ENCODE assay signal across 9 mouse cellular contexts in genomic region chr2:33755633-33756020, GRCm38 (mm10).
A peak's percentile ranks its signal among the peaks of the same experiment; 100 is the strongest.
DNase-seq lines count a peak whose midpoint lies in the region; ATAC-seq and TF ChIP-seq lines count a peak whose summit lies in the region.
"Had no signal": no experiment of that assay in that cellular context is flagged by ENCODE, and none has a peak within 500 bp of the region (broad histone marks: within the 10 kb centered on the region; RNA-seq: fewer than 3 reads in every experiment).

No protein-coding gene starts in this region.

- no peaks in the 10 kb centered on the region for H3K9me3 ChIP-seq in heart, embryonic 12.5 days (replicated peaks)
- no peaks in the 10 kb centered on the region for H3K9me3 ChIP-seq in CH12.LX (replicated peaks; ENCODE audit: low read length)
- H3K9me3 ChIP-seq in limb, embryonic 13.5 days, result no peaks in the 10 kb centered on the region

- DNase-seq in heart, adult 18-20 months, result peak; percentile 22 to 49
- DNase-seq in CH12.LX (ENCODE audit: extremely low read depth), result peak; percentile 41
- DNase-seq in heart, adult 2 months, result peak; percentile 29
- no peak for DNase-seq in ovary, postnatal 36 days (ENCODE audit: low spot score)
- DNase-seq in left cerebral cortex, adult 18-20 months (ENCODE audit: low spot score in 2 of 2), result no peak

- intact Hi-C loops in heart, adult 2 months (cut with DNase I), result no loop called here

- WGBS in heart, embryonic 12.5 days, result 66% methylated on average over 6 of the region's 6 CpGs
- 42% methylated on average over 6 of the region's 6 CpGs for WGBS in heart, adult 2 months
- 47% methylated on average over 6 of the region's 6 CpGs for WGBS in limb, embryonic 13.5 days

- no peak overlapping the region for H3K4me2 ChIP-seq in heart, embryonic 12.5 days
- H3K4me2 ChIP-seq in CH12.LX (ENCODE audit: insufficient read depth, low read depth, poor library complexity, severe bottlenecking), result no peak overlapping the region
- H3K4me2 ChIP-seq in limb, embryonic 13.5 days (replicated peaks), result no peak overlapping the region

- peaks cover 30% of the 10 kb centered on the region for H3K4me1 ChIP-seq in heart, embryonic 12.5 days (replicated peaks)
- peaks cover 2 to 17% of the 10 kb centered on the region in 2 experiments; a peak in 3 of 4 replicates for H3K4me1 ChIP-seq in CH12.LX (ENCODE audit: control insufficient read depth in 1 of 2, insufficient read depth in 2 of 2)
- H3K4me1 ChIP-seq in heart, adult 2 months (ENCODE audit: control insufficient read depth, insufficient read depth, low read length), result peaks cover 14% of the 10 kb centered on the region
- H3K4me1 ChIP-seq in limb, embryonic 13.5 days, result peaks cover 62% of the 10 kb centered on the region

- H3K36me3 ChIP-seq in heart, embryonic 12.5 days, result no peaks in the 10 kb centered on the region
- H3K36me3 ChIP-seq in CH12.LX (replicated peaks in 1 of 2; ENCODE audit: control insufficient read depth in 1 of 2, insufficient read depth in 1 of 2, low read length in 1 of 2), result peaks cover 0 to 5% of the 10 kb centered on the region in 2 experiments
- H3K36me3 ChIP-seq in heart, adult 2 months (ENCODE audit: control insufficient read depth, insufficient read depth, low read length), result no peaks in the 10 kb centered on the region
- peaks cover 8% of the 10 kb centered on the region; the same call in 1 of the 2 replicates for H3K36me3 ChIP-seq in limb, embryonic 13.5 days

- dilution Hi-C loops in CH12.LX (cut with MboI; ENCODE audit: extremely low pct_ligation_motif_present, extremely low pct_unique_long_range_greater_than_20kb, low sequenced_read_pairs), result no loop called here

- no peak for ATAC-seq in heart, embryonic 12.5 days (ENCODE audit: insufficient number of reproducible peaks, low FRiP score)
- no peak for ATAC-seq in limb, embryonic 13.5 days (ENCODE audit: low FRiP score, low read depth)
- ATAC-seq in neutrophil, adult 5-6 weeks (ENCODE audit: extremely low read depth, insufficient number of reproducible peaks, low FRiP score, poor library complexity, severe bottlenecking), result peak; percentile 31; the same call in 1 of the 2 replicates

- no peak overlapping the region for H3K9ac ChIP-seq in heart, embryonic 12.5 days
- H3K9ac ChIP-seq in CH12.LX (ENCODE audit: insufficient read depth, low read depth), result no peak overlapping the region
- H3K9ac ChIP-seq in heart, adult 2 months (ENCODE audit: low read depth, low read length), result no peak overlapping the region
- H3K9ac ChIP-seq in limb, embryonic 13.5 days, result 0 out of 2 replicates have a peak overlapping the region, but pooled peaks have one; percentile 19

- TF ChIP-seq RAD21 in CH12.LX (IDR thresholded peaks at IDR 0.05; ENCODE audit: low read depth, low read length), result no peak; the same call in none of the 2 replicates

- no peak overlapping the region for H3K27ac ChIP-seq in heart, embryonic 12.5 days (ENCODE audit: poor library complexity, severe bottlenecking)
- H3K27ac ChIP-seq in CH12.LX (ENCODE audit: insufficient read depth, low read depth), result no peak overlapping the region
- H3K27ac ChIP-seq in heart, adult 2 months, result no peak overlapping the region
- H3K27ac ChIP-seq in limb, embryonic 13.5 days, result peak overlapping the region; percentile 85; the same call in 1 of the 2 replicates

- TF ChIP-seq POLR2A in CH12.LX (IDR thresholded peaks at IDR 0.05; ENCODE audit: low read depth, low read length), result no peak
- no peak for TF ChIP-seq POLR2A in heart, adult 2 months (IDR thresholded peaks at IDR 0.05; ENCODE audit: insufficient read depth, low read depth, low read length)

- in situ Hi-C loops in CH12.LX (cut with MboI; ENCODE audit: low pct_ligation_motif_present, low pct_unique_long_range_greater_than_20kb, low sequenced_read_pairs), result loop anchor here (5.0 to 25.0 kb wide), 2 partner anchors 37 to 882 kb away; no protein-coding TSS in a partner anchor

- TF ChIP-seq CTCF in CH12.LX (conservative IDR thresholded peaks at IDR 0.05 in 1 of 2, IDR thresholded peaks at IDR 0.05 in 1 of 2; ENCODE audit: low read depth in 2 of 2, low read length in 2 of 2), result no peak
- no peak for TF ChIP-seq CTCF in heart, adult 2 months (IDR thresholded peaks at IDR 0.05)

- no peak overlapping the region for H3K4me3 ChIP-seq in heart, embryonic 12.5 days
- no peak overlapping the region for H3K4me3 ChIP-seq in CH12.LX (replicated peaks in 1 of 3; ENCODE audit: low read depth in 2 of 3, low read length in 2 of 3, poor library complexity in 1 of 3)
- no peak overlapping the region for H3K4me3 ChIP-seq in heart, adult 2 months
- no peak overlapping the region for H3K4me3 ChIP-seq in limb, embryonic 13.5 days

- no peaks in the 10 kb centered on the region for H3K79me2 ChIP-seq in CH12.LX (replicated peaks; ENCODE audit: control insufficient read depth, extremely low read depth, insufficient read depth, poor library complexity, severe bottlenecking)
- H3K79me2 ChIP-seq in heart, adult 2 months (replicated peaks; ENCODE audit: control insufficient read depth, insufficient read depth, low read length), result no peaks in the 10 kb centered on the region

- TF ChIP-seq EP300 in CH12.LX (IDR thresholded peaks at IDR 0.05; ENCODE audit: low read length), result no peak
- TF ChIP-seq EP300 in heart, adult 2 months (IDR thresholded peaks at IDR 0.05; ENCODE audit: insufficient read depth, low read depth, low read length), result 0 out of 2 replicates have a peak, but pooled peaks have one; percentile 15

- no peaks in the 10 kb centered on the region for H3K27me3 ChIP-seq in heart, embryonic 12.5 days (replicated peaks)
- H3K27me3 ChIP-seq in CH12.LX (replicated peaks), result no peaks in the 10 kb centered on the region
- no peaks in the 10 kb centered on the region for H3K27me3 ChIP-seq in heart, adult 2 months (ENCODE audit: control insufficient read depth, insufficient read depth, low read length)
- H3K27me3 ChIP-seq in limb, embryonic 13.5 days, result no peaks in the 10 kb centered on the region
- H3K27me3 ChIP-seq: Patski had no signal

TF ChIP-seq in CH12.LX, 34 proteins besides CTCF, POLR2A, EP300 and RAD21:
- TF ChIP-seq ZC3H11A (IDR thresholded peaks at IDR 0.05; ENCODE audit: low read depth, low read length) (no peak), NELFE (IDR thresholded peaks at IDR 0.05; ENCODE audit: low read depth, low read length) (no peak), KAT2A (IDR thresholded peaks at IDR 0.05; ENCODE audit: insufficient replicate concordance, low read length) (no peak), USF1 (IDR thresholded peaks at IDR 0.05; ENCODE audit: low read depth, low read length) (no peak), RCOR1 (conservative IDR thresholded peaks at IDR 0.05; ENCODE audit: low read depth, low read length) (no peak), CHD2 (IDR thresholded peaks at IDR 0.05; ENCODE audit: low read length) (no peak), HCFC1 (IDR thresholded peaks at IDR 0.05; ENCODE audit: low read depth, low read length) (no peak), CHD1 (IDR thresholded peaks at IDR 0.05; ENCODE audit: low read depth, low read length) (no peak), ETS1 (conservative IDR thresholded peaks at IDR 0.05; ENCODE audit: low read depth, low read length) (no peak), E2F4 (IDR thresholded peaks at IDR 0.05; ENCODE audit: insufficient replicate concordance, low read depth, low read length) (no peak), MAX (IDR thresholded peaks at IDR 0.05; ENCODE audit: low read length) (no peak), POLR2AphosphoS2 (IDR thresholded peaks at IDR 0.05; ENCODE audit: low read depth, low read length) (no peak)

Comparison
In these comparisons a context has a peak if more than half of its experiments do, and no peak if none do; other contexts are left out.
1. DNase-seq: peak in heart, adult 18-20 months (2 of 2), CH12.LX (single experiment) and heart, adult 2 months (2 of 2); none in ovary, postnatal 36 days (single experiment) and left cerebral cortex, adult 18-20 months (0 of 2).